Mouse (Mus musculus): Measurements from ENCODE around the gene Dnajb5.

DNA sequence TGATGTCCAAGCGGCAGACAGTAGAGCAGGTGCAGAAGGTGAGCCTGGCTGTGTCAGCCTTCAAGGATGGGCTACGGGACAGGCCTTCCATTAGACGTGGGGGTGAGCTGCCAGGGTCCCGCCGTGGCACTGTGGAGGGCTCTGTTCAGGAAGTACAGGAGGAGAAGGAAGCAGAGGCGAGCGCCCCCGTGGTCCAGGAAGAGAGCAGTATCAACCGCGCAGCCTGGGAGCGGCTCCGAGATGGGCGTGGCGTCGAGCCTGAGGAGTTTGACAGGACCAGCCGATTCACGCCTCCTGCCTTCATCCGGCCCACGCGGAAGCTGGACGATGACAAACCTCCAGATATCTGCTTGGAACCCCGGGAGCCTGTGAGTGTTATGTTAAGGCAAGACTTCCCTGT is 16.0 kb upstream of the Dnajb5 start:
- no peak for TF ChIP-seq EP300 (IDR thresholded peaks at IDR 0.05; ENCODE audit: insufficient read depth, low read depth, low read length)
- peak; percentile 6 for TF ChIP-seq CTCF (IDR thresholded peaks at IDR 0.05; ENCODE audit: low read depth, low read length)
- TF ChIP-seq POLR2A (IDR thresholded peaks at IDR 0.05; ENCODE audit: insufficient read depth, low read length), result no peak

Measured in ES-Bruce4 (cell line).